Mouse (Mus musculus) liver (tissue): ENCODE results near the gene Fpr3.
"Not testable (repeated sequence)": the region's sequence is repeated elsewhere in the genome, so short reads cannot be mapped to it uniquely, and the experiment has no call there.

Experiments
- DNase-seq: peaks from one replicate; pipeline ENCODE4 v3.0.0-alpha.2; 2020; ENCODE audit warnings: mixed read lengths

Gene Fpr3

GRCm38 (mm10) chr17:17883840-17884239, 3.8 kb upstream of the Fpr3 start, which contains the start of gene Fpr1:
Gene Fpr1 (minus strand): TSS chr17:17883940.
- no peak for DNase-seq

GRCm38 (mm10) chr17:17889732-17890425, 2.2 kb downstream of the Fpr3 start:
- DNase-seq: no peak

- no peak for DNase-seq
Observed at GRCm38 (mm10) chr17:17896039-17896438, 8.4 kb downstream of the Fpr3 start.

- DNase-seq: no peak
Observed at GRCm38 (mm10) chr17:17899268-17899667, 11.6 kb downstream of the Fpr3 start.

GRCm38 (mm10) chr17:17900768-17901167, 13.1 kb downstream of the Fpr3 start:
- no peak for DNase-seq

- DNase-seq: peak; percentile 71
Observed at GRCm38 (mm10) chr17:17909636-17910421, 22.2 kb downstream of the Fpr3 start.

GRCm38 (mm10) chr17:17912618-17913017, 25.0 kb downstream of the Fpr3 start:
- not testable (repeated sequence) for DNase-seq

- no peak for DNase-seq
Observed at GRCm38 (mm10) chr17:17917376-17917775, 29.7 kb downstream of the Fpr3 start.

GRCm38 (mm10) chr17:17917782-17918181, 30.1 kb downstream of the Fpr3 start:
- no peak for DNase-seq

GRCm38 (mm10) chr17:17973443-17973842, 85.8 kb downstream of the Fpr3 start:
- no peak for DNase-seq

GRCm38 (mm10) chr17:17981232-17981631, 93.6 kb downstream of the Fpr3 start:
- not testable (repeated sequence) for DNase-seq

- no peak for DNase-seq
Observed at GRCm38 (mm10) chr17:18004752-18005151, 117.1 kb downstream of the Fpr3 start.
